Mouse (Mus musculus) limb, embryonic 14.5 days (tissue): ENCODE results near the gene Stam. TPM values are rescaled to one million over a fixed set of nuclear protein-coding genes. Genes with fewer than 3 reads are reported as not detected.

Experiments used
- ATAC-seq: fragments of 200-750 bp; cut with Nextera tagmentation; 2 replicates; pipeline ENCODE4 v1.8.0; 2017; ENCODE audit warnings: low read depth, moderate number of reproducible peaks, moderate TSS enrichment; ENCODE audit not compliant: low FRiP score
- DNase-seq: peaks from one replicate; pipeline ENCODE4 v3.0.0-alpha.2; 2015; ENCODE audit warnings: low spot score
- H3K27ac ChIP-seq: fragments of 300-500 bp; sonication (generic); replicated peaks from 2 replicates; pipeline ENCODE4 v1.5.1; 2014; ENCODE audit warnings: low read depth, mild to moderate bottlenecking, low read length, moderate library complexity, mixed read lengths
- H3K27me3 ChIP-seq: fragments of 300-500 bp; sonication (generic); 2 replicates; pipeline ENCODE4 v1.6.1; 2014; ENCODE audit warnings: low read length, mixed read lengths; ENCODE audit not compliant: control insufficient read depth, insufficient read depth
- H3K36me3 ChIP-seq: fragments of 300-500 bp; sonication (generic); 2 replicates; pipeline ENCODE4 v1.6.1; 2014; ENCODE audit warnings: mild to moderate bottlenecking, low read length, moderate library complexity, mixed read lengths; ENCODE audit not compliant: control insufficient read depth, insufficient read depth
- H3K4me1 ChIP-seq: fragments of 300-500 bp; sonication (generic); 2 replicates; pipeline ENCODE4 v1.6.1; 2014; ENCODE audit warnings: antibody characterized with exemption, low read length, mixed read lengths; ENCODE audit not compliant: control insufficient read depth, insufficient read depth
- H3K4me2 ChIP-seq: fragments of 300-500 bp; sonication (generic); replicated peaks from 2 replicates; pipeline ENCODE4 v1.6.1; 2014; ENCODE audit warnings: low read depth, mild to moderate bottlenecking, low read length, moderate library complexity; ENCODE audit not compliant: severe bottlenecking
- H3K4me3 ChIP-seq: fragments of 300-500 bp; sonication (generic); replicated peaks from 2 replicates; pipeline ENCODE4 v1.5.1; 2014; ENCODE audit warnings: low read length
- H3K9ac ChIP-seq: fragments of 300-500 bp; sonication (generic); 2 replicates; pipeline ENCODE4 v1.6.1; 2014; ENCODE audit warnings: mild to moderate bottlenecking, low read depth, low read length, moderate library complexity; ENCODE audit not compliant: severe bottlenecking
- H3K9me3 ChIP-seq: fragments of 300-500 bp; sonication (generic); 2 replicates; pipeline ENCODE4 v1.6.1; 2016; ENCODE audit warnings: low read length; ENCODE audit not compliant: control insufficient read depth
- POLR2A ChIP-seq: fragments of 200-500 bp; IDR thresholded peaks from 2 replicates; pipeline ENCODE4 v1.8.0; 2012; ENCODE audit warnings: inconsistent platforms, mild to moderate bottlenecking, moderate library complexity, borderline replicate concordance; ENCODE audit not compliant: insufficient read depth, insufficient read length; ENCODE audit errors: extremely low read depth
- WGBS: fragments of 180-500 bp; shearing (Covaris S2); extraction: QIAGEN DNeasy Blood & Tissue Kit; methylation state at CpG from one replicate; pipeline ENCODE4 v1.1.7; 2014; 5-methylcytosine and 5-hydroxymethylcytosine counted together
- polyA plus RNA-seq, 2 experiments: library from polyadenylated mRNA; depleted of rRNA in 1 of 2; stranded (reverse) in 1 of 2; unstranded in 1 of 2; fragments of >200 nt; fragmentation: Nextera tagmentation in 1 of 2; extraction: Ambion mirVana in 1 of 2; gene quantifications; 2 replicates each; pipeline versions ENCODE4 v1.2.1 to v1.2.3; 2012 to 2014

The Stam gene
- polyA plus RNA-seq, 2 experiments: 48.6 to 67.9 TPM

DNA sequence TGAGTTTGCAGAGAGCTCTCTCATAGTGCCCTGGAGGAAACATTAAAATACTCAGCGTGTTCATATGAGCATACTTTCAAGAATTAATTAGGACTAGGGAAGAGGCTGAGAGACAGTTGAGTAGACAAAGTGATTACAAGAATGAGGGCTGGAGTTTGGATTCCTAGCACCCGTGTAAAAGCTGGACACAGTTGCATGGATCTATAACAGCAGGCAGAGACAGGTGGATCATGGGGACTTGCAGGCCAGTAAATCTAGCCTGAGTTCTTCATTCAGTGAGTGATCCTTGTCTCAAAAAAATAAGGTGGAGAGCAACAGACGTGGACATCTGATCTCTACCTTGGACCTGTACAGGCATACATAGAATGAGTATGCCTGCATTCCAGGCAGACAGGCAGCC, 85.1 kb downstream of the Stam start:
- no peak overlapping the region for H3K27ac ChIP-seq
- H3K36me3 ChIP-seq: no peaks in the 10 kb centered on the region
- no peaks in the 10 kb centered on the region for H3K9me3 ChIP-seq
- H3K4me2 ChIP-seq: no peak overlapping the region
- no peak overlapping the region for H3K4me3 ChIP-seq
- no peaks in the 10 kb centered on the region for H3K27me3 ChIP-seq
- 64% methylated on average over 3 of the region's 3 CpGs for WGBS
- no peak overlapping the region for H3K9ac ChIP-seq
- ATAC-seq: no peak
- no peaks in the 10 kb centered on the region for H3K4me1 ChIP-seq
- DNase-seq: no peak
- no peak for TF ChIP-seq POLR2A

DNA sequence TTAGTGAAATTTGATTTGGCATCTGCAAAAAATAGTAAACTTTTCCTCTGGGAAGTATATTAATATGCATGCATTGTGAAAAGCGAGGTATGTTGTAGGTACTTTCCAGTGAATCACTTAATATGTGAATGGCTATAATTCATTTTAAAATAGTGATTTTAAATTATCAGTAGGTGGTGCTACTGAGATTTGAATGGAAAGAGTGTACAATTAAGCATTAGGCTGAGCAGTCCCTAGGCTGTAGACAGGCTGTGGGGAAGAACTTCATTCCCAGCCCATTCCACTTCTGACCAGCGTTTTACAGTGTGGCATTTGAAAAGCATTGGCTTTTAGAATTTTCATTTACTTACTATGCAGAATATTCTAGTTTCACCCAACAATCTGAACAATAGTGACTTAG, 85.9 kb downstream of the Stam start:
- Histone ChIP-seq H3K27me3 (no peaks in the 10 kb centered on the region), H3K4me2 (no peak overlapping the region), H3K9me3 (no peaks in the 10 kb centered on the region), H3K9ac (no peak overlapping the region), H3K4me1 (no peaks in the 10 kb centered on the region), H3K36me3 (no peaks in the 10 kb centered on the region), H3K27ac (no peak overlapping the region), H3K4me3 (no peak overlapping the region)
- DNase-seq: no peak
- ATAC-seq: no peak
- WGBS: 85% methylated on average over 2 of the region's 2 CpGs
- TF ChIP-seq POLR2A: no peak

DNA sequence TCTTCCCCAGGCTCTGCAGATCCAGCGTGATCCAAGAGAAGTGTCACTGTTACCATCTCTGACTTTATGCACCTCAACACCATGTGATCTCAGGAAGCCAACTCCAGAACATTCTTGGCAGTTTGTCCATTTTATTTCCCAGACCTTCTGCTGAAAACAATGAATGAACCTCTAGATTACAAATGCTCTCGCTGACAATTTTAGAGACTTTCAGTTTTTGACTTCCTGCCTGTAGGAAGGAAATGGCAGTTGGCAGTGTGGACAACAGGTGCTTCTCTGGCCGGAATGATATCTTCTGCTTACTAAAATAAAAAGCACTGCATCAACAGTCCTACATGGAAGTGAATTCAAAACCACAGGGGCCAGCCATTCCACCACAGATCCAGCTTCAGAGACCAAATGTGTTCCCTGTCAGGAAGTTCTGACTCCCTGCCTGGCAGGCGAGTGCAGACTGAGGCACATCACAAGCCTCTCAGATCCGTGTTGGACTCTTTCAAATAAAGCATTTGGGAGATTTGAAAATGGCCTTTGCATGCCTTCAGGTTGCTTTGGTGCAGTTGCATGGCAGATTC, 90.6 kb downstream of the Stam start:
- no peak for TF ChIP-seq POLR2A
- Histone ChIP-seq H3K4me3 (no peak overlapping the region), H3K9me3 (no peaks in the 10 kb centered on the region), H3K4me1 (no peaks in the 10 kb centered on the region), H3K4me2 (no peak overlapping the region), H3K36me3 (no peaks in the 10 kb centered on the region), H3K27me3 (no peaks in the 10 kb centered on the region), H3K9ac (no peak overlapping the region), H3K27ac (no peak overlapping the region)
- ATAC-seq (no peak), DNase-seq (peak; percentile 16)
- WGBS: 74% methylated on average over 5 of the region's 5 CpGs

DNA sequence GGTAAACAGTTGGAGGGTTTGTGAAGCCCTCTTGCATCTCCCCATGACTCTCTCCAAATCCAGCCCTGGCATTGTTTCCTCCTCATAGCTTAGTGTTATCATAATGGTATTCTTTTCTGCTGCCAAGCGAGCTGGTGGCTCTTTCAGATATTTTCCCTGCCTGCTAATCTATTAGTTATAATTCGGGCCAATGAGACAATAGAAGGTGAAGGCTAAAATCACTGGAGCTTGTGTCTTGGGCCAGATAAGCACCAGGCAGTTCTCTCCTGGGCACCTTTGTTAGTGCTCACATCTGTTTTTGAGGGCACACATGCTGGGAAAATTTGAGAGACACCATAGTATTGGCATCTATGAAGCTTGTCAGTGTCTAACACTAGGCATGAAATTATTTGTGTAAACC, 91.2 kb downstream of the Stam start:
- Histone ChIP-seq H3K9me3 (no peaks in the 10 kb centered on the region), H3K27me3 (no peaks in the 10 kb centered on the region), H3K27ac (no peak overlapping the region), H3K36me3 (no peaks in the 10 kb centered on the region), H3K4me3 (no peak overlapping the region), H3K4me2 (no peak overlapping the region), H3K9ac (no peak overlapping the region), H3K4me1 (no peaks in the 10 kb centered on the region)
- 83% methylated on average over 2 of the region's 2 CpGs for WGBS
- ATAC-seq (no peak), DNase-seq (no peak)
- TF ChIP-seq POLR2A: no peak

DNA sequence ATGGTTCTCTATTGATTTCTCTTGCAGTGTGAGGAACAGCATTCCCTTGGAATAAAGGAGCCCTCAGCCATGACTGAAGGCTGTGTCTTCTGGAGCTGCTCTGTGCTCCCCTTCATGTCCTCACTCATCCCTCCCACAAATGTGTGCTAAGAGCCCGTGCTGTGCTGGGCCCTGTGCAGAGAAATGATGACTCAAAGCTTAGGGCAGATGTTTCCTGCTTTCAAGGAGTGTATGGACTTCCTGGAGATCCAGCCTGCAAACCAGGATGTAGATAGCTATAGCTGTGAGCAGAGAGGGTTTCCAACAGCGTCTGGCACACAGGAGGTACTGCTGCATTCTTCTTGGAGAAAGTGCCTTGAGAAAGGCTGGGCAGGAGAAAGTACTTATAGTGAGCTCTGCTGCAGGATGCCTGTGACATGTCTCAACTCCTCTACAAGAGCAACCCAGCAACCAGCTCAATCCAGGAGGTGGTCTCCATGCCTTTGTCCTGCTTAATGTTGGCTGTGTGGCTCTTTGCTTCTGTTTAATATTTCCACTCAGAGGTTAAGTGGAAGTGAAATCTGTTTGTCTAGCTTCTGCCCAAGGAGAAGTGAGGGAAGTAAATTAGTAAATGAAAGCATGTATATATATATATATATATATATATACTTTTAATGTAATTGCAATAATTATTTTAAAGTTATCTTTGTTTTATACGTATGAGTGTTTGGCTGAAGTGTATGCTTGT, 91.9 kb downstream of the Stam start:
- Histone ChIP-seq H3K4me2 (no peak overlapping the region), H3K36me3 (no peaks in the 10 kb centered on the region), H3K27me3 (no peaks in the 10 kb centered on the region), H3K27ac (no peak overlapping the region), H3K9ac (no peak overlapping the region), H3K4me3 (no peak overlapping the region), H3K9me3 (no peaks in the 10 kb centered on the region), H3K4me1 (no peaks in the 10 kb centered on the region)
- 71% methylated on average over 3 of the region's 3 CpGs for WGBS
- DNase-seq (no peak), ATAC-seq (no peak)
- no peak for TF ChIP-seq POLR2A
